Mouse (Mus musculus): ENCODE data around the gene Fabp6.

Fabp6 gene

DNA sequence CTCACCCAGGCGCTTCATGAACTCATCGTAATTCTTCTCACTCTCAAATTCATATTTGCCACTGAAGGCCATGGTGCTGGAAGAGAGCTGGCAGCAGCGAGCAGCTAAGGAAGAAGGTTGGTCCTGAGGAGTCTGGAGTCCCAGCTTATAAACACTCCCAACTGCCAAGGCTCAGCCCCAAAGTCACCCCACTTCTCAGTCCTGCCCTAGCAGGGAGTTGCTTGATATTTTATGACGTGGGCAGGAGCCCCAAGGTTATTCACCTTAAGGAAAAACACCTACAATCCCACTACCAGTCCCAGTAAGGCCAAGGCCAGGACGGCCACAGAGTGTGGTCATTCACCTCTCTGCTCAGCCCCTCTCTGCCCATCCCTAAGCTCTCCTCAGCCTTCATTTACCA is at the start of gene Fabp6:
TSS of gene Fabp6 (minus strand) at position 101 of the 400 bp plus-strand sequence.
- DNase-seq (ENCODE audit: low spot score in 2 of 2): no peak

DNA sequence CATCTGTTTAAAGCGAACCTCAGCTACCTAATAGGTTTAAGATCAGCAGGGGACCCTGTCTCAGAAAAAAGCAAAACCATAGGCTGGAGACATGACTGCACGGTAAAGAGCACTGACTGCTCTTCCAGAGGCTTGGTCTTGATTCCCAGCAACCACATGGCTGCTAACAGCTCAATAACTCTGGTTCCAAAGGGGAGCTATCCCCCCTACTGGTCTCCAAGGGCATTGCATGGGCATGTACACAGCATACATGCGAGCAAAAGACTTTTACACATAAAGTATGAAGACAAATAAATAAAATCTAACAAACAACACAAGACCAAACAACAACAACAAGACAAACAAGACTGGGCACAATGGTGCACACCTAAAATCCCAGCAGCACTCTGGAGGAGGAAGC is 43.9 kb upstream of the Fabp6 start:
- DNase-seq (ENCODE audit: low spot score in 2 of 2): peak in 1 of 2 experiments; percentile 21

DNA sequence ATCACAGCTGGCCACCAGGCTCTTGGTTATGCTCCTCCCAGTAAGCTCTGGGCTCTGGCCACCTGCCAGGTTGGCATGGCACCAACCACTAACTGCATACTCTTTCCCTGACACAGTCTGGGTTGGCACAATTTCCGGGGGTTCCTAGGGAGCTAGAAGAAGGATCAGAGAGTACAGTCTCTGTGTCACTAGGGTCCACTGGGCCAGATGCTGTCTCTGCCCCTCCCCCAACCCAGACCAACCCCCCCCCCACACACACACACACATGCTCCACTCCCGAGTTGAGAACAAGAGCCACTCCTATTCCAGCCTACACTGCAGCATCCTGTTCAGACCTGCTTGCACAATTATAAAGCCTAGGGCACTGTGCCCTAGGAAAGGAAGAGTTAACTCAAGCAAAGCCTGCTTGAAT is 41.8 kb upstream of the Fabp6 start:
- peak in 1 of 2 experiments; percentile 5 for DNase-seq (ENCODE audit: low spot score in 2 of 2)

DNA sequence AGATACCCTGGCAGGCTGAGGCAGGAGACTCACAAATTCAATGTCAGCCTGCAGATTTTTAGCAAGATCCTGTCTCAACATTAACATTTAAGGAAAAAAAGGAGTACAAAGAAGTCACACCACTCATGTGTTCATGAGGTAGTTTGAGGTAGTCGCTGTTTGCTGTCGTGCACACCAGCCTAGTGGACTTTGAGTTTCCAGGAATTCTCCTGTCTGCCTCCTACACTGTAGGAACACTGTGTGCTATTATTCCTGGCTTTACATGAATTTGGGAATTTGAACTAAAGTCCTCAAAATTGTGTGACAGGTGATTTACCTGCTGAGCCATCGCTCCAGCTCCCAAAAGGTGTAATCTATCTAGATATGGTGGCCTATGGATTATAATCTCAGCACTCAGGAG is 37.1 kb upstream of the Fabp6 start:
- no peak for DNase-seq (ENCODE audit: low spot score in 2 of 2)

DNA sequence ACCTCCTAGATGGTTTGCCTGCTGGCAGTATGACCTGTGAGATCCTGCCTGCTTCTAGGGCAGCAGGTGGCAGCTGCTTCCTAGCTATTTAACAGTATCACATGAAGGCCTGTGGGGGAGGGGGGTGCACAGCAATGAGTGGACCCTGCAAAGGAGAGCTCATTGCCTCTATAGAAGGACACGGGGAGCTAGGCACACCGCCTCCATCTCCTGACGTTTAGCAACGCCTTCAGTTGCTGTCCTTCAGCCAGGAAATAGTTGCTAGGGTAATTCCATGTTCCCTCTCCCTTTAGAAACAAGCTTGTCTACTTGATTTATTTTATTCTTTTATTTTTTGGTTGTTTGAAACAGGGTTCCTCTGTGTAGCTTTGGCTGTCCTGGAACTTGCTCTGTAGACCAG is 35.4 kb upstream of the Fabp6 start:
- DNase-seq (ENCODE audit: low spot score in 2 of 2): no peak

DNA sequence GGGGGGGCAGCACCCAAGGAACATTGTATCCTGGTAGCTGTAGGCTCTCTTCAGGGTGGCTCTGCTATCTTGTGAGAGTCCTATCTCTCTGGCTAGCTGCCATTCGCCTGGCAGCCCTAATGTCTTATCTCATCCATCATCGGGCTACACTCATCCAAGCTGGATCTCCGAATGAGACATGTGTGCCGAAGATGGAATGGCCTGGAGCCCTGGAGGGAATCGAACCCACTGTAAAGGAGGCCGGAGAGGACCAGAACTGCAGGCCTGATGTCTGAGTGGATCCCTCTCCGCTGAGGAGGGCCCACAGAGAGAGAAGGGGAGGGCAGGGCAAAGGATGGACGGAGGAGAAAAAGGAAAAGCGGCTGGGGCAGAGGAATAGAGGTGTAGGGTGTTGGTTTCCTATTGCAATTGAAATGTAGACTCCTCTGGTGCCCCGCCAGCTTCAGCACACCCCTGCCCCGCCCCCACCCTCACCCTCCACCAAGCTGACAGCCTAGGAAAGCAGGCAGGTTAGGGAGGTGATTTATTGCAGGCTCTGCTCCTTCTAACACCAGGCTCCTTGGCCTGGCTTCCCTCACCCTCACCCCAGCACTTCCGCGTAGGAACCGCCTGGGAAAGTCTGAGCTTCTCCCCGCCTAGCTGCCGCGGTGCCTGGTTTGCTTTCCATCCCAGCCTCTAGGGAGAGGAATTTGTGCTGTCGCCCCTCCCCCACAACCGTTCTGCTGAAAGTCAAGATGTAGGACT is 32.5 kb upstream of the Fabp6 start:
- DNase-seq (ENCODE audit: low spot score in 2 of 2): no peak

DNA sequence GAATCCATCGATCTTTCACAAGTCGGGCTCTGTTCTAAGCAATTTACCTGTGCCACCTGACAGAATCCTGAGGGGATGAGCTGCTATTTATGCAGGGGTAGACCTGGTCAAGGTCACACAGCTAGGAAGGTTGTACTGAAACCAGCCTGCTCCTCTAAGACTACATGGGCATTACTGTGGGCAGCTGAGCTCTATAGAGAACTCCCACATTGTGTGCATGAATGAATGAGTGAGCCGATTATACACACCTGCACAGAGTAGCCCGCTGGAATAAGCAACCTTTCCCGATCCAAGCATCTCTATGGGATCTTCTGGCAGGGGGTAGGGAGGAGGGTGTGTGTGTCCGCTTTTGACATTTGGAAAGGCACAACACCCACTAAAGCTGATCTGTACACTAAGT is 31.8 kb upstream of the Fabp6 start:
- no peak for DNase-seq (ENCODE audit: low spot score in 2 of 2)

DNA sequence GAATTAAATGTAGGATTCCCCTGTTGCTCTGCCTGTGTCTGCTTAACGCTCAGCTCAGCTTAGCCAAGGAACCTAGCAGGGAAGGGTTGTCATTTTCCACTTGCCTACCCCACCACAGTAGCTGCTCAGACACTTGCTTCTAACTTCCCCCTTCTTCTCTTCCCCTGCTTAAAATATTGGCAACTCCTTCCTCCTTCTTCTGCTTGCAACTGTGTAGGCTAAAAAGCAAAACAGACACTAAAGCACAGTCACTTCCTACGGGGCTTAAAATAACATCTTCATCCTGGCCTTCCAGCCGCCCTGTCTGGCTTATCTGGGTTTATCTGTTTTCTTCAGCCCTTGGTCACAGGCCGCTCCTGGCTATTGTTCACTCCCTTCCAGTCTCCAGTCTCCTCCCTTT is 31.2 kb upstream of the Fabp6 start:
- no peak for DNase-seq (ENCODE audit: low spot score in 2 of 2)

DNA sequence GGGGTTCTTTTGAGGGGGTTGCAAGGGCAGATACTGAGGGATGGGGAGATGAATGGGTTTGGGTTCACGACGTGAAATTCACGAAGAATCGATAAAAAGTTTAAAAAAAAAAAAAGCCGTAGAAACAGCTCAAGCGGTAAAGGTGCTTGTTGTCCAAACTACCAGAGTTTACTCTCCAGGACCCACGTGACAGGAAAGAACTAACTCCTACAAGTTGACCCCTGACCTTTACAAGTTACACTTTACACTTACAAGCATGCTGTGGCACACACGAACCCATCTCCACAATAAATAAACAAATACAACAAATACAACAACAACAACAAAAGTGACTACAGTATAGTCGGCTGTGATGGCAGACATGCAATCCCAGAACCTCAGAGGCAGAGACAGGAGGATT is 30.3 kb upstream of the Fabp6 start:
- DNase-seq (ENCODE audit: low spot score in 2 of 2): no peak

DNA sequence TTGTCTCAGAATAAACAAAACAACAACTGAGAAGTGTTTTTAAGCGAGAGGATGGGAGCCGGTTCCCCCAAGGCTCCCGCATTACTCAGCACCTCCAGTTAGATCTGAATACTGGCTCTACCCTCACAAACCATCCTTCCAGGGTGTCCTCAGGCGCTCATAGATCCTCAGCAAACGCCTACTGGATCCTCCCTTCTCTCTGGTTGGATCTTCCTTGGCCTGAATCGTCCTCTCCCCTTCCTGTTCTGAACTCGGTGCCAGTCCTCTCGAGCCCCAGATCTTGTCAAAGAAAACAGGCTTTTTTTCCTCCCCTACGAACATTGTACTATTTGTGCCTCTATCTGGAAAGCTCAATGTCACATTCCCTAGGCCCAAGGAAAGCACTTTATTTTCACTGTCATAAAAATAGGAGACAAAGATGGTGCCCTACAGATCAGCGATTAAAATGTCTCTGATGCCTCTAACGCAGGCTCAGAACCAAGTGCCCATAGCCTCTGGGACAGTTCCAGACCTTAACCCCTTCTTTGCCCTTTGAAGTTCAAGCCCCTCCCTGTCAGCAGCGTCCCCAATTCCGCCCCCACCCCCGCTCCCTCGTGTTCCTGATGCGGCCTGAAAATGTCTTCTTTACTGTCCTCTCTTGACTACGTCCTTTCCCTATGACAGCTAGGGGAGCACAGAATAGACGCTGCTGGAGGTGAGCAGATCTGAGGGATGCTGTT is 25.7 kb upstream of the Fabp6 start:
- DNase-seq (ENCODE audit: low spot score in 2 of 2): no peak

DNA sequence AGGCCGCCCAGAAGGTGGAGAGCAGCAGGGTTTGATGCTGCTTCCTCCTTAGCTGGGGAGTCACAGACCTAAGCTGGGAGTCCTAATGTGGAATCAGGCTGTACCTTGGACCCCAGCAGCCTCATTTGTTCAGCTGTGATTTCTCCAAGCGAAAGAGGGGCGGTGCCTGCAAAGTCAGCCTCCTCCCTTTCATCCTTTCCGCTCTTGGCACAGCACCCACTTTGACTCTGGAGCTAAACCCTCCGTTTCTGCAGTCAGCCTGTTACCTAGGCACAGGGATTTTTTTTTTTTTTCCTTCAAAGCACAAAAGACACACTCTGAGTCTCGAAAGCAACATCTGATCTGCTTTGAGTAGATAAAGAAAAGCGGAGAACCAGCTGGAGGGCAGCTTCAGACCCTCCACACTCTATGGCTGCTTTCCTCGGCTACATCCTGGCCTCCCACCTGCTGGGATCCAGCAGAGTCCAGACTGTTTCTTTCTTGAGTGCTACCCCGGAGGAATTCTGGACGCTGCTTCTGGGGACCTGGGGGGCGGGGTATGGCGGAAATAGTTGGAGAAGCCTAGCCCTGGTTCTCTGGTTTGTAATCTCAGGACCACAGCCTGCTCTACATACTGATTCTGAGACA is 25.1 kb upstream of the Fabp6 start:
- no peak for DNase-seq (ENCODE audit: low spot score in 2 of 2)

DNA sequence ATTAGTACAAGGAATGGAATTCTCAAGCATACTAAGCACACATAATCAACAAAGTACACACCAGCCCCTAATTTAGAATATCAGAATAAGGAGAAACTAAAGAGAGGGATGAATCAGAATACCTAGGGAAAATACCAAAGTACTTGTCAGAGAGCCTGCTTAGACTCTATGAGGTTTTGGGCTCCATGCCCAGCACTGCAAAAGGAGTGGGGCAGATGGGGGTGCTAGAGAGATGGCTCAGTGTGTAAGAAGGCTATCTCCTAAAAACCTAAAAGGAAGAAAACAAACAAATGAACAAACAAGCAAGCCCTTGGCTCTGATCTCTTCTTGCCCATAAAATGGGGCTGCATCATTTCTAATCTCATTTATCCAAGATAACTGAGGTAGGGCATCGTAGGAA is 23.0 kb upstream of the Fabp6 start:
- no peak for DNase-seq (ENCODE audit: low spot score in 2 of 2)

DNA sequence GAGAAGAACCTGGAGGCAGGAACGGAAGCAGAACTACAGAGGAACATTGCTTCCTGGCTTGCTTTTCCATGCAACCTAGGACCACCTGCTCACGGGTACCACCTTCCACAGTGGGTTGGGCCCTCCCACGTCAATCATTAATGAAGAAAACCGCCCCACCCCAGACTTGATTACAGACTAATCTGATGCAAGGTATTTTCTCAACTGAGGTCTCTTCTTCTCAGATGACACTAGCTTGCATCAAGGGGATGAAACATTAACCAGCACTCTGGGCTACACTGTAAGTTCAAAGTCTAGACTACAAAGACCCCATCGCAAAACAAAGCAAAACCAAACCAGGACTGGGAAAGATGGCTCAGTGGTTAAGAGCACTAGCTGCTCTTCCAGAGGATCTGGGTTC is 20.4 kb upstream of the Fabp6 start:
- no peak for DNase-seq (ENCODE audit: low spot score in 2 of 2)

DNA sequence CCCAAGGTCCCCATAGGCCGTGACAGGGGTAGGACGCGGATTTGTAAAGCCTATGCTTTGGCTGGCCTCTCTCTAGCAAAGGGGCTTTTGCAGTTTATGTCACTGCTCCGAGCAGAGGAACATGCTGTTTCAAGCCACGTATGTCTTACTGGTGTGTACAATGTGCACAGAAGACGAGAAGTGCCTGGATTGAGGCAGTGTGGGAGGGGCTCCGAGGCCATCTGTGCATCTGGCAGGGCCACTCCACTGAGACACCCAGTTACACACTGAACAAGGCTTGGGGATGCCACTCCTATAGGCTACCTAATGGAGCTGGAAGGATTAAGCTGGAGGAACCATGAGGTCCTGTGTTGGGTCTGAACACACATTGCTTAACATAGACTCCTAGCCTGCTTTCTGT is 17.1 kb upstream of the Fabp6 start:
- no peak for DNase-seq (ENCODE audit: low spot score in 2 of 2)

DNA sequence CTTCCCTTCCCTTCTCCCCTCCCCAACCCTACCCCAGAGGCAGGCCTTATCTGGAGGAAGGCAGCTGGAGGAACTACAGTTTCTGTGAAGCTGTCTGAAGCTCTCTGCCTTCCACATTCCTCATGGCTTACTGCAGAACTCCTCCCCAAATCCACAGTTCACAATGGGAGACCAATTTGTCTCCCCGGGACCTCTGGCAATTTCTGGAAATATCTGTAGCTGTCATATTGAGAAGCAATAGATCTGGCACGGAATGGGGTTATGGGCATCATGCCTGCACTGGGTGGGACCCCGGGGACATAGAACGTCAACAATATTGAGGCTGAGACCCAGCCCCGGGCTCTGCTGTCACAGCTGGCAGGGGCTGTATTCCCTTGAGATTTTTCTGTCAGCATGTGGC is 16.6 kb upstream of the Fabp6 start:
- DNase-seq (ENCODE audit: low spot score in 2 of 2): no peak

DNA sequence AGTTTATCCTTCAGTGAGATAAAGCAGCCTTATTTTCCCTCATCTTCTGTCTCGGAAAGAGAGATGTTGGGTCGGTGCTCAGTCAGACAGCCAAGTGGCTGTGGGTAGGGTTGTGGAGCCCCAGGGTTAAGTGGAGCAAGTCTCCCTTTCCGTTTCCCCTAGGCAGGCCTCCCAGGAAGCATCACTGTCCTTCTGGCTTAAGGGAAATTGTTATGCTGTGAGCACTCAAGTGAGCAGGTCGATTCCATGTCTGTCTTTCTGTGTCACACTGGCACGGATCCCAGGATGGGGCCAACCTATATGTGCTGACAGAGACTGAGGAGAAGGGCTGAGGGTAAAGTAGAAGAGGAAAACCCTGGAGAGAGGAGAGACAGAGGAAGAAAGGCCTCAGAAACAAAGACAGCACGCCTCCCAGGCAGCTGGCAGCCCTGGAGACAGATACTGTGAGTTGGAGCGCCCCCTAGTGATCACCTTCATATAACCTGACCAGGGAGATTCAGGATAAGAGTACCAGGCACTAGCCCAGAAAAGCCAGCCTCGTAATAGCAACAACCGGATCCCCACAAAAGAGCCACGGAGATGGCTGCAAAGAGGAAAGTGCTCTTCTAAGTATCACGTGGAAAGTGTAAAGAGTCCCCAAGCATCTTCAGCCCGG is 11.6 kb upstream of the Fabp6 start:
- peak; percentile 22 to 76 for DNase-seq (ENCODE audit: low spot score in 2 of 2)

DNA sequence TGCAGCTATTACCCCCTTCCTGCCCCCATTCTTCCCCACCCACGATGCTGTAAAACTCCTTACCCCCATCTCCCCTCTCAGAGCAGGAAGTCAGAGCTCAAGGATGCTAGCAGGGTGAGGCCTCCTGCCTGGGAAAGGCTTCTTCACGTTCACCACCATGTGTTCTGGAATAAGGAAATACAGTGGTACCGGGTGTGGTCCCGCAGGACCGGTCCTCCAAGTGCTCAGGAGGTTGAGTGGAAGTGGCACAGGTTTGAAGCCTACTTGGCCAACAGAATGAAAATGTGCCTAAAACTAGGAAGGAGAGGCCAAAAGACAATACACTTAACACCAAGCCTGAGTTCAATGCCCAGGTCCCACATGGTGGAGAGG is 9.3 kb upstream of the Fabp6 start:
- no peak for DNase-seq (ENCODE audit: low spot score in 2 of 2)

DNA sequence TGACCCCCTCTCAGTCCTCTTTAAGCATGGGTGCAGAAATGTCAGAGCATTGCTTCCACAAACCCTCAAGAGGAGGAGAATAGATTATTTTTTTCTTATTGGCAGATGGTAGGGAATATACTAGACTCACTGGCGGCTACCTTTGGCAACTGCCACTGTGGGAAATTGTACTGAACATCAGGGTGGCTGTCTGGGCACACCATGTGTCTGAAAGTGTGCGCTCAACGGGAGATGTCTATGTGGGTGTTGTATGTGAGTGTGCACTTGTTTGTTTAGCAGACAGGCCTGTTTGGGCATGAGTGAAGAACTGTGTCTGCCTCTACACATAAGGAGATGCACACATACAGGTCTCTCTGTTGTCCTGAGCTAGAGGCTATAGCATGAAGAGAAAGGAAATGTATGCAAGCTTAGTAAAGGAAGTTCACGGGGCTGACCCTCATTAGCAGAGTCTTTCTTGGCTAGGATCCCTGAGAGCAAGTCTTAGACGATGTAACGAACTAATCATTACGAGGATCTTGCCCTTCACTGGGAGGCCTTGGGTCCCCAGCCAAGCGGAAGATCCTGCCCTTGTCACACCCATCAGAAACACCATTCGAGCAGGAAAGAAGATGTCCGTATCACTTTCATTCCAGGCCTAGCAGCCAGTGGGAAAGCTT is 8.8 kb upstream of the Fabp6 start:
- DNase-seq (ENCODE audit: low spot score in 2 of 2): no peak

DNA sequence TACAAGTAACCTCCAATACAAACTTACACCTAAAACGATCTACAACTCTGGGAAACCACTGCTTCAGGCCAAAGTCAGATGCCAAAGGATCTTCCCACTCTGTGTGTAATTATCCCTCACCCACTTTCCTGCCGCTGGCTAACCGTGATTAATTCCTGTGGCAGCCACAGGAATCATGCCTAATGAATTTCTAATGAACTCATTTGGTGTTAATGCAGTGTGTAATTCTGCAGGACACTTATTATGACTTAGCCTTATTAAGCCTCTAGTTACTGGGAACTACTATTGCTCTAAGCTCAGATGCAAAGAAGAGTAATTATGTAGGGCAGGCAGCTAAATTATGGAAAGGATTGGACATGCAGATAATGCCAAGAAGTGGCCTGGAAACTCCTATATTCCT is 7.1 kb upstream of the Fabp6 start:
- no peak for DNase-seq (ENCODE audit: low spot score in 2 of 2)

DNA sequence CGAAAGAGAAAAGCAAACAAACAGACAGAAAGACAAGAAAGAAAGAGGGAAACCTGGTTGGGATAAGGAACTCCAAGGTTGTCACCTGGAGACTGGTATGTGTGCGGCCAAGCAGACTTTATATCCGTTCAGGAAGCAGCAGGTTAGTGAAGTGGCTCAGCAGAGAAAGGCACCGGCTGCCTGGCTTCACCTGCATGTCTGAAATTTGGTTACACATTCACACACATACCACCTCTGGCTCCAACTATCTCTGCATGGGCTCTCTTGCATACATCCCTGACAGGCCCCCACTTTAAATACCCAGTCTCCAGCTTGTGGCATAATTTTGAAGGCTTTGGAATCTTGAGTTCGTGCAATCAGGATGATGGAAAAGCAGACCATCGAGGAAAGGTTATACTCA is 4.5 kb upstream of the Fabp6 start:
- DNase-seq (ENCODE audit: low spot score in 2 of 2): no peak

DNA sequence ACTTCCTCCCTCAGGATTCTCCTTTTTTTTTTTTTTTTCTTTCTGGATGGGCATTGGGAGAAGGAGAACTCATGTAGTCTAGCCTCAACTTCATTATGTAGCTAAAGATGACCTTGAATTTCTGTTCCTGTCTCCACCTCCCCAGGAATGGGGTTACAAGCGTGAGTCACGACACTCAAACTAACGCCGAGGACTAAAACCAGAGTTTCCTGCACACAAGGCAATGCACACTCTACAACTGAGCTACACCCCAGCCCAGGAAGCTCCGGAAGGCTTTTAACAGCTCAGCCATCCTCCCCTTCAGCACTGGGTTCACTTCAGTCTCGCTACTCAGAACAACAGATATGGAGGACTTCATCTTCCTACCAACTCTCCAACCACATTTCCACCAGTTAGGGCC is 3.6 kb upstream of the Fabp6 start:
- DNase-seq (ENCODE audit: low spot score in 2 of 2): no peak

DNA sequence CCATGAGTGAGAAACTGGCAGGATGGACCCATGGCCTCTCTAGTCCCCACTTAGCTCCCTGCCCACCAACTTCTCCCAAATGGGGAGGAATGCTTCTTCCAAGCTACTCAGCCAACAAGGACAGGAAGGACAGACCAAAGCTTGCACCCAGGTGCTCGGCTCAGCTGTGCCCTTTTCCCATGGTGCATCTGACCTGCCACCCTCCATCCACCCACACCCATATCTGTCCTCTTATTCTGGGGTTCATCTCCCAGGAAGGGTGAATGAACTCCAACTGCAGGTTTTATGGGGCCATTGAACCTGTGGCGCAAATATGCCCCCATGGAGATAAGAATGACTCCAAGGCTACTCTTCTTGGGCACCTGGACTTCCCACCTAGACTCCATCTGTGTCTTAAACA is 2.9 kb upstream of the Fabp6 start:
- DNase-seq (ENCODE audit: low spot score in 2 of 2): no peak
